Mouse (Mus musculus): ENCODE measurements around the gene Tbx19.

Tbx19 gene

DNA sequence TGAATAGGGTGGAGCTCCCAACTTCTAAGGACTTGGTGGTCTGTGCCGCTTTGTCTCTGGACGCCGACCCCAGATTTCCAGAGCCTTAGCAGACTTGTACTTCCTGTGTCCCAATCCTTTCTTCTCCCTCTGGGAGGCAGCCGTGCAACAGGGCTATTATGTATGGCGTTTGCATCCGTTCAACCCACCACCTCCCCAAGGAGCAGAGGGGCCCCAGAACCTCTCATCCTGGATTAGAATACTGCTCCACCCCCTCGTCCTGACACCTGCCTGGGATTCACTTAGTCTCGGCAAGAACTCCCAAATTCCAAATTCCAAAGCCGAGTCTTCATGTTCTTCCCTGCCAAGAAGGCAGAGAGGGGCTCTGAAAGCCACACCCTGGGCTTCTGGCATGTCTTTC is 40.8 kb downstream of the Tbx19 start:
- in situ Hi-C loops (cut with MboI, MseI), result loop anchor here in 1 of 2 experiments (10.0 to 25.0 kb wide), 3 partner anchors 225 to 757 kb away; no protein-coding TSS in a partner anchor

DNA sequence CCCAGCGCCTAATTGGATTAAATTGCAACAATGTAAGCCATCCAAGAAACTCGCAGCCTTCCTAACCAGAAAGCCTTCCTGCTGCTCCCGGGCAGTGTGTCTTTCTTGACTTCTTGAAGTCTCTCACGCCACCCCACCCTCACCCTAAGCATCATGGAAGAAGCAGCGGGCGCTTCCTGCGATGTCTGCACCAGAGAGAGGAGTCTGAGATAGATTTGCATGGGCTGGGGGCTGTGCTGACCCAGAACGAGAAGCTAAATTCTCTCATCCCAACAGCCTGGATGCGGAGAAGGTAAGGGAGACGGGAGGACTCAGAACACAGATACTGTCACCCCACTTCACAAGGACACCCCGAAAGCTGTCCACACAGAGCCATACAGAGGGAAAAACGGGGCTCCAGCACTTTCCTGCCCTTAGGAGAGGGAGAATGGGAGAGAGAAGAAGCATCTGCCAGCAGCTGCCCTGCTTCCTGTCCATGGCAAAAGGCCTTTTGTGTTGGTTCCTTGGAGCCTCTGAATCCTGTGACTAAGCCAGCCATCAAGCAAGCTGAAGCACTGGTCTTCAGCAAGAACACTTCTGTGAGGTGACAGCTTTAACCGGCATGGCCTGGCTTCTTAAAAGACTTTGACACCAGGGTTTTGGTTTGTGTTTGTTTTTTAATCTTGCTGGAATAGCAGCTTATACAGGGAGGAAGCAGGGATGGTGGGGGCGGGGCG is 41.4 kb downstream of the Tbx19 start:
- in situ Hi-C loops (cut with MboI, MseI), result loop anchor here in 1 of 2 experiments (25.0 kb wide), 1 partner anchor 757 kb away; no protein-coding TSS in a partner anchor

DNA sequence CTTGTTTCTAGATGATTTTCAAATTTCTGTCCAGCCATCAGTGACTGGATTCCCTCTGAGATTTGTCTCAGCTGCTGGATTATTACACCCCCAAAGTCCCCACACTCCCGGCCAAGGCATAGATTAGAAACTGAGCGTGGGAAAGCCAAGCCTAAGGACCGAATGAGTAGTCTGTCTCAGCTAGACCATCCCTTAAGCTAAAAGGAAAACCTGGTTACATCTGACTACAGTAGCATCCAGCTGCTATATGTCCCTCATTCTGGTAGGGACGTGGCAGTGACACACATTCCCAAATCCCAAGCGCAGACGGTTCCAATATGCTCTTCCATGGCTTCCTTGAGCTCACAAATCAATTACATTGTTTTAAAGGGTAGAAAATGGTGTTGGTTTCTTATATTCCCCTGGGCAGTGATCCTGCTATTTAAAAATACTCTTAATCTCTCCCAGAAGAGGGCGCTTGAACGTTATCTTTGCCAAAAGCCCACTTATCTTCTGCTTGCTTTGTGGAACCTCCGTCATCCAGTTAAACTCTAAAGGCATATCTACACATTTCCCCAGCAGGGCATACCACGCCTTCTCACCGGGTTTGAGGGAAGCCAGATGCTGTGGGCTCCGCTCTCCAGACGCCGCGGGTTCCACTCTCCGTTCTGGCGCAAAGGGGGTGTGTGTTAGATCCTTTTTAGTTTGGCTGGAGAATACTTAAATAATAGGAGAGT is 46.0 kb downstream of the Tbx19 start:
- in situ Hi-C loops (cut with MboI, MseI), result loop anchor here in 1 of 2 experiments (25.0 kb wide), 1 partner anchor 752 kb away; no protein-coding TSS in a partner anchor

DNA sequence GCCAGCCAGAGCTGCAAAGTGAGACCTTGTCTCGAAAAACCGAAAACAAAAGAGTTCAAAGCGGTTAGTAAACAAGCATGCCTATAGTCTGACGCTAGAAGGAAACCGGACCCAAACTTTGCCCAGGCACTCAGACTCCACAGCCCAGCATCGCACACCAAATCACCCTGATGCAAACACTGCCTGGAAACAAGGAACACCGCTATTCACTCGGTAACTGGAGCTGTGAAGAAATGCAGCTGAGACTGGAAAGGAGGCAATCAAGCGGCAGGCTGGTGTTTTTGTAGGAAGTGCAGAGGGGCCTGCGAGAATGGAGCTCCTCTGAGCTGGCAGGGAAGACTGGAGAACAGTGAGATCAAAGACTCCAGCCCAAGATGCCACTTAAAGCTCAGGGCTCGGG is 46.9 kb downstream of the Tbx19 start:
- in situ Hi-C loops (cut with MboI, MseI), result loop anchor here in 1 of 2 experiments (25.0 kb wide), 1 partner anchor 751 kb away; no protein-coding TSS in a partner anchor

DNA sequence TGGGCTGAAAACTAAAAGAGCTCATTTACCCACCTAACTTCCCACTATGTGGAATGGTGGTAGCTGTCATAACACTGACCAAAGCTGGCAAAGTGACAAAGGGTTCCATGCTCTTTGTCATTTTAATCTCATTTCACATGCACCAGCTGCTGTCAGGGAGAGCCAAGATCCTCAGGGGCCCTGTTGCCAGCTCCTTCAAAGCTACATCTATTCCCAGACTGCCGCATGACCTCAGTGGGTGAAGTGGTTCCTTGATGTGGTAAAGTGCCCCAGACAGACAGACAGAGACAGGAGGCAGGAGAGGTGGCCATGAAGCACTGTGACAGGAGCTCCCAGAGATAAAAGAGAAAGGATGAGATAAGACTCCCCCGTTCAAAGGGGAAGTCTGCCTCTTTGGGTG is 49.9 kb downstream of the Tbx19 start:
- in situ Hi-C loops (cut with MboI, MseI), result loop anchor here in 1 of 2 experiments (25.0 kb wide), 1 partner anchor 748 kb away; no protein-coding TSS in a partner anchor

DNA sequence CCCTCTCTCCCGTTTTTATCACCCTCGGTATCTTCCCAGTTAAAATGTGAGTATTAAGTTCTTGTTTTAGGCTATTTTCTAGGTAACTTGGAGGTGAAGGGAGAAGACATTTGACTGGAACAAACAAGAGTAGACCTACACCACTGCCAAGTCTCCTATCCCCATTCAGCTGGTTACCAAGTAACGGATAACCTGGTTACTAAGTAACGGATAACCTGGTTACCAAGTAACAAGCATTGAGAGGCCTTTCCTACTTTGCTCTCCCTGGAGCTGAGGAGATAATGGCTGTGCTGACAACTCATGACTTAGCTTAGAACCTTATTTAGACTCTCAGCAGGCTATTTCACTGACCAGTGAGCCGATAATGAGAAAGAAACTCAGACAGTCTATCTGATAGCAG is 51.4 kb downstream of the Tbx19 start:
- in situ Hi-C loops (cut with MboI, MseI), result loop anchor here (5.0 to 25.0 kb wide), 2 partner anchors 42 to 747 kb away; no protein-coding TSS in a partner anchor

DNA sequence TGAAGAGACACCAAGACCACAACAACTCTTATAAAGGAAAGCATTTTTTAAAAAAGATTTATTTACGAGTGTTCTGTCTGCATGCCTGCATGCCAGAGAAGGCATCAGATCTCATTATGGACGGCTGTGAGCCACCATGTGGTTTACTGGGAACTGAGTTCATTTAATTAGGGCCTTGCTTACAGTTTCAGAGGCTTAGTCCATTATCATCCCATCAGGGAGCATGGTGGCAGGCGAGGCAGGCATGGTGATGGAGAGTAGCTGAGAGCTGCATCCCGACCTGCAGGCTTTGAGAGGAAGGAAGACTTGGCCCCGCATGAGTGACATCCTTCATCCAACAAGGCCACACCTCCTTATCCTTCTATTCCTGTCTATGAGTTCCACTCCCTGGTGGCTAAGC is 52.1 kb downstream of the Tbx19 start:
- in situ Hi-C loops (cut with MboI, MseI), result loop anchor here (5.0 to 25.0 kb wide), 2 partner anchors 41 to 746 kb away; no protein-coding TSS in a partner anchor

DNA sequence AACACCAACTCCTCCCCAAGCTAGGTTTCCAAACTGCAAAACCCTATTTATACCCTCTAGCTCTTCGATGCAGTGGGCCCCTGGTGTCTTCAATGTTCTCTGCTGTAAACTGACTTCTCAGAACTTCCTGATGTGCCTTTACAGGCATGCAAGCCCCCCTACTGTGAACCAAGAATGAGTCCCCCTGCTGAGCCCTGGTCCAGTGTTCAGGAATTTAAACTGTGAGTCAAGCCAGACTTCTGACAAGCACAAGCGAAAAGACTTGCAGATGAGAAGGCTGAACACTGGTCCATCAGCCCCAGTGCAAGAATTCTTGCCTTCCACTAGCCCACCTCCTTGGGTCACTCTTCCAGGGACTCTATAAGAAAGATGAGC is 54.6 kb downstream of the Tbx19 start:
- in situ Hi-C loops (cut with MboI, MseI), result loop anchor here (5.0 to 25.0 kb wide), 2 partner anchors 39 to 744 kb away; no protein-coding TSS in a partner anchor

DNA sequence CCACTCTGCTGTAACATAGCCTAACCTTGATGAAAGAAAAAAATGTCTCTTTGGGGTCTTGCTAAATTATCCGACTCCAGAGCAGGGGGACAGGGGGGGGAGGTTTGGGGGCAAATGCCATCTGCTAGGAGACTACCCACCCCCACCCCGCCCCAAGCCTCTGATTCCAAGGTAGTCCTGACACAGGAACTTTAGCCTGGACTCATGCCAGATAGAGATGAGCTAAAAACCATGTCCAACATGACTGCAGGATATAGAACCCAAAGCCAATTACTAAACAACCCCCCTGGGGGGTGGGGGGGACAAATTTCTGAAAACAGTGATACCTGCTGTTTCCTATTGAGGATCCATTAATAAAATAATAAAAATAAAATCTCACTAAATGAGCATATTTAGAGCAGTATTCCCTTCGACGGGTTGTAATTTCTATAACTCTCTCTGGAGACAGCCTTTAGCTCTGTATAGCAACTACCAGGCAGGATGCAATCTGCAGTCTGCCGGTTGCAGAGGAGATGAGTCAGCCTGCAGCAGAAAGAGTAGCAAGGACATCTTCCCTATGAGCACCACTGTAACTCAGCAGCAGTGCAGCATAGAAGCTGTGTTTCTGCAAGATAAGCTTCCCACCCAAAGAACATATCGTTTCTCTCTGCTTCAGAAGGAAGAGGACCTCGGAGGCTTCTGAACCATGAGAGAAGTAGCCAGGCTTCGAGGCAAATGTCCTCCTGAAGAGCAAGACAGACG is 55.1 kb downstream of the Tbx19 start:
- in situ Hi-C loops (cut with MboI, MseI), result loop anchor here (5.0 to 25.0 kb wide), 2 partner anchors 38 to 743 kb away; no protein-coding TSS in a partner anchor

DNA sequence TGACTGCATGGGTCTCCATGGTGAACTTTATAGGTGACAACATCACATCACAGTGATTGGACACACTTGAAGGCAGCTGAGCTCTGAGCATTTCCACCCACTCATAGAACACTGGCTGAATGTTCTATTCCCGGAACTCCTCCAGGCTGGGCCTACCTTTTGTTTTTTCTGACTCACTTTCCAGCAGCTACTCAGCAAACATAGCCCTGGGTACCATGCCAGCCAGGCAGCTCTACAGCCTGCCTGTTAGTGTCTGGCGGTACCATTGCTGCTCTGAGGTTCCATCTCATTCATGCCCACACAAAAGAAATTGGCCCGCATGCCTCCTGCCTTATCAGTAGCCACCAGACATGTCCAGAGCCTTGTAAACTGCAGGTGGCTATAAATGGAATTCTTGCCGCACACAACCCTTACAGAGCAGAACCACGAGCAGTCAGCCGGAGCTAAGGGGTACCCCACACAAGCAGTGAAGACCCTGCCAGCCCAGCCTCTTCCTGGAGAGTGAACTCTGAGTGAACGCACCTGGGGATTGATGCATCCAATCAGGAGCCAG is 55.8 kb downstream of the Tbx19 start:
- in situ Hi-C loops (cut with MboI, MseI), result loop anchor here (5.0 to 25.0 kb wide), 2 partner anchors 37 to 742 kb away; no protein-coding TSS in a partner anchor

DNA sequence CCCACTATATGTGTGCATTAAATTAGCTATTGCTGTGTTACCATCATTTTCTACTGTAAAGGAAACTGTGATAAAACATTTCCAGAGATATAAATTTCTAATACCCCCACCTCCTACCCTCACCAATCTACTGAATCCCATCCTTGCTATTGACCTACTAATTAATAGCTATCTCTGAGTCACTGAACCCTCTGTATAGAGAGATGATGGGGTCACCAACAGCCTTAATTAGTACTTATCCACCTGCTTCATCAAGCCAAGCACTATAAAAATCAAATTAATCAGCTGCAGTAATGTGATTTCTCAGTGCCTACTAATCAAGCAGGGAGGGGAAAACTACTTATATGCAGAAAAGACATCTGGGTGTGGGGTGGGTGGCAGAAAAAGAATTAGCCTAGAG is 61.0 kb downstream of the Tbx19 start:
- in situ Hi-C loops (cut with MboI, MseI), result no loop called here

DNA sequence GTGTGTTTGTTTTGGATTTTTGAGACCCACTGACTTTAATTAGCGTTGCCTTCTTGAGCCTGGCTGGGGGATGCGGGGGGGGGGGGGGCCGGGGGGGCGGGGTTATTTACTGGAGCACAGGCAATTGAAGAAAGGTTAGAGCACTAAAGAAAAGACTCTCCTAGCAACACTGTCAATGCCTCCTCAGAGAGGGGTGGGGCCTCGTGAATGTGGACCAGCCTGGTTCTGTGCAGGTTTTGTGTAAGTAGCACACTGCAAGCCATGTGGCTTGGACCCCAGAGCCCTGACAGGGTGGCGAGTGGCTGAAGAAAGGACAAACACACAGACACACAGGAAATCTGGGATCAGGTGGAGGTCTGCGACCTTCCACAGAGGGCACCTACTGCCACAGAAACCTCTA is 65.7 kb downstream of the Tbx19 start:
- in situ Hi-C loops (cut with MboI, MseI), result no loop called here

DNA sequence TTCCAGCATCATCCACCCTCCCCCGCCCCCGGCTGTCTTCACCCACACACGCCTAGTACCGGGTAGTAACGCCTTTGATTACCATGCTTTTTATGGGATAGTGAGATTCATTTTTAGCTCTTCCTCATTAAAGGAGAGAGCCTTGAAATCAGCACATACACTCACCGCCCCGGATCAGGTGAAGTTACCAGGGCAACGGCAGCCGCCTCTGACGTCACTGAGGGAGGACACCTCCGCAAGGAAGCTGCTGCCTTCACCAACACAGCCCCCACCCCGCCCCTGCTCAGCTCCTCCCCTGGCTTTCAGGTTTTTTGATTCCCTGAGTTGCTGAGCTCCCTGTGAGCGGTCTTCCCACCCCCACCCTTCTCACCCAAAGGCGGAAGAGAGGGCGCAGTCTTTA is 68.9 kb downstream of the Tbx19 start:
- in situ Hi-C loops (cut with MboI, MseI), result no loop called here

DNA sequence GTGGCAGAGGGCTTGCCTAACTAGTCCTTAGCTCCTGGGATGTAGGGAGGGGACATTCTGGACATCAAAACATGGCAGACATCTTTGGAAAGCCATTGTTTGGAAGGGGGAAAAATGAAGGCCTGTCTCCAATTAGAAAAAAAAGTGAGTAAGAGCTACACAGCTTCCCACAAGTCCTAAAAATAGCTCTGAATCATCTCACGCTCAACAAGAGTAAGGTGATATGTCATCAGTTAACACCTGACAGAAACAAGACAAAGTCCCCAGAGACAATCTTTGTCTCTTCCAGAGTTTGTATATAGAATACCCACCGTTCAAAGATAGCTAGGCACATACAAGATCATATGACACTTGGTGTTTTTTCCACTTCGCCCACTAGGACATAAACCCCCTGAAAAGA is 71.0 kb downstream of the Tbx19 start:
- in situ Hi-C loops (cut with MboI, MseI), result no loop called here
